Mouse (Mus musculus) right cerebral cortex, postnatal 4 days (tissue): ENCODE results near the gene Mt3.
"Not testable (repeated sequence)": the region's sequence is repeated elsewhere in the genome, so short reads cannot be mapped to it uniquely, and the experiment has no call there.

Experiments
- DNase-seq: peaks from one replicate; pipeline ENCODE4 v3.0.0-alpha.2; 2022

Gene Mt3

GRCm38 (mm10) chr8:94154537-94154936 lies 2.1 kb downstream of the Mt3 start:
- DNase-seq, result no peak

GRCm38 (mm10) chr8:94156092-94156491 lies 3.7 kb downstream of the Mt3 start:
- DNase-seq, result no peak

- DNase-seq, result not testable (repeated sequence)
These were observed 13.4 kb downstream of the Mt3 start for GRCm38 (mm10) chr8:94165772-94166171.

- DNase-seq, result peak; percentile 97
These were observed 14.8 kb downstream of the Mt3 start for GRCm38 (mm10) chr8:94167244-94167643.

GRCm38 (mm10) chr8:94169547-94169946 lies 17.1 kb downstream of the Mt3 start:
- no peak for DNase-seq

- DNase-seq, result no peak
These were observed 18.9 kb downstream of the Mt3 start for GRCm38 (mm10) chr8:94171321-94171755.

GRCm38 (mm10) chr8:94172075-94172808 lies 19.8 kb downstream of the Mt3 start, which contains the start of gene Mt2:
Gene Mt2, plus strand, starts transcription at chr8:94172664.
- peak; percentile 65 for DNase-seq

- no peak for DNase-seq
These were observed 20.7 kb downstream of the Mt3 start for GRCm38 (mm10) chr8:94172809-94173732.

- DNase-seq, result no peak
These were observed 21.5 kb downstream of the Mt3 start for GRCm38 (mm10) chr8:94173848-94174403.

GRCm38 (mm10) chr8:94174619-94175213 lies 22.3 kb downstream of the Mt3 start:
- DNase-seq, result no peak

GRCm38 (mm10) chr8:94177716-94178390 lies 25.4 kb downstream of the Mt3 start:
- no peak for DNase-seq

- DNase-seq, result peak; percentile 71
These were observed 26.7 kb downstream of the Mt3 start, which contains the start of gene Mt1 for GRCm38 (mm10) chr8:94178857-94179712. Gene Mt1, plus strand, starts transcription at chr8:94179082.

- DNase-seq, result no peak
These were observed 27.5 kb downstream of the Mt3 start for GRCm38 (mm10) chr8:94179713-94180560.

- no peak for DNase-seq
These were observed 28.1 kb downstream of the Mt3 start for GRCm38 (mm10) chr8:94180561-94180908.

GRCm38 (mm10) chr8:94182055-94182929 lies 29.9 kb downstream of the Mt3 start:
- DNase-seq, result no peak

GRCm38 (mm10) chr8:94183117-94183516 lies 30.7 kb downstream of the Mt3 start:
- DNase-seq, result peak; percentile 56

- no peak for DNase-seq
These were observed 32.0 kb downstream of the Mt3 start for GRCm38 (mm10) chr8:94184357-94184843.

GRCm38 (mm10) chr8:94185791-94186190 lies 33.4 kb downstream of the Mt3 start:
- no peak for DNase-seq

- peak; percentile 48 for DNase-seq
These were observed 34.1 kb downstream of the Mt3 start for GRCm38 (mm10) chr8:94186542-94186941.
